Mouse (Mus musculus): ENCODE measurements around the gene Chp1. TPM values are rescaled to one million over a fixed set of nuclear protein-coding genes. Genes with fewer than 3 reads are reported as not detected.

Chp1 gene
- total RNA-seq, 4 experiments from 2014 or later: 72.7 to 85.9 (median 82.5) TPM

DNA sequence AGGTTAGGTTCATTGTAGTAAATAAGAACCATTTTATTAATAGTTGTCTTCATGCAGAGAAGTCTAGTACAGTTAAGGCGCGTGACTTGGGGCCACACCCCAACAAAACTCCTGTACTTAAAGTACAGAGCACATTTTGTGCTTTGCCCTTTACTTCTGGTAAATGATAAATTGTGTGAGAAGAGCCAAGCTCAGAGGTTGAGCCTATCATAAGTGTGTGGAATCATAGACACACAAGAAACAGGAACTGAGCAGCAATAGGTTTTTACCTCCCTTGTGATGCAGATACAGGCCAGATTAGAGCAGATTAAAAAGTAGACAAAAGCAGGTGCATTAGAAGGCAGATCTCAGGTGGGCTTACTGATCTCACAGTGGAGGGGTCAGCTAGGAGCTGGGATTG, 73.8 kb downstream of the Chp1 start:
- DNase-seq (ENCODE audit: low spot score in 2 of 2): no peak

Other genes with a start within 250 kb of the Chp1 start
- gene Dll4, start 221.9 kb upstream of the Chp1 start, total RNA-seq (2022): 1 to 10 TPM; 3.3 to 5.8 (median 3.9) TPM
- gene Chac1, start 196.5 kb upstream of the Chp1 start, total RNA-seq (2022): 100 to 1,000 TPM in 1 of 4 experiments, 10 to 100 TPM in 3; 59.1 to 158 (median 73.1) TPM
- 10 to 100 TPM; 11.8 to 15.7 (median 12.6) TPM for gene Ino80, start 70.0 kb upstream of the Chp1 start, total RNA-seq (2022)
- gene Exd1, start 70 bp upstream of the Chp1 start, total RNA-seq (2022): 1 to 10 TPM in 3 of 4 experiments, under 1 TPM in 1; 0.85 to 2.0 (median 1.2) TPM
- under 1 TPM in 2 of 4 experiments, not detected in 2; 0.10 to 0.38 TPM for gene Nusap1, start 70.6 kb downstream of the Chp1 start, total RNA-seq (2022)
- under 1 TPM in 1 of 4 experiments, not detected in 3; 0.27 TPM for gene Oip5, start 70.8 kb downstream of the Chp1 start, total RNA-seq (2022)
- gene Ndufaf1, start 115.1 kb downstream of the Chp1 start, total RNA-seq (2022): 10 to 100 TPM; 41.9 to 47.7 (median 45.5) TPM
- gene Rtf1, start 127.4 kb downstream of the Chp1 start, total RNA-seq (2022): 10 to 100 TPM; 21.3 to 27.2 (median 24.9) TPM
- gene Itpka, start 194.6 kb downstream of the Chp1 start, total RNA-seq (2022): not detected
- not detected for gene Ltk, start 212.7 kb downstream of the Chp1 start, total RNA-seq (2022)
- gene Rpap1, start 239.8 kb downstream of the Chp1 start, total RNA-seq (2022): 10 to 100 TPM; 14.2 to 17.0 (median 16.2) TPM

Measured in gastrocnemius, adult 8-10 months (tissue).